Mouse (Mus musculus): ENCODE data around the gene Cdkn3. TPM values are rescaled to one million over a fixed set of nuclear protein-coding genes. Genes with fewer than 3 reads are reported as not detected.

Cdkn3 gene
- polyA plus RNA-seq, 1 experiment from 2014 or later, result 5.2 TPM

DNA sequence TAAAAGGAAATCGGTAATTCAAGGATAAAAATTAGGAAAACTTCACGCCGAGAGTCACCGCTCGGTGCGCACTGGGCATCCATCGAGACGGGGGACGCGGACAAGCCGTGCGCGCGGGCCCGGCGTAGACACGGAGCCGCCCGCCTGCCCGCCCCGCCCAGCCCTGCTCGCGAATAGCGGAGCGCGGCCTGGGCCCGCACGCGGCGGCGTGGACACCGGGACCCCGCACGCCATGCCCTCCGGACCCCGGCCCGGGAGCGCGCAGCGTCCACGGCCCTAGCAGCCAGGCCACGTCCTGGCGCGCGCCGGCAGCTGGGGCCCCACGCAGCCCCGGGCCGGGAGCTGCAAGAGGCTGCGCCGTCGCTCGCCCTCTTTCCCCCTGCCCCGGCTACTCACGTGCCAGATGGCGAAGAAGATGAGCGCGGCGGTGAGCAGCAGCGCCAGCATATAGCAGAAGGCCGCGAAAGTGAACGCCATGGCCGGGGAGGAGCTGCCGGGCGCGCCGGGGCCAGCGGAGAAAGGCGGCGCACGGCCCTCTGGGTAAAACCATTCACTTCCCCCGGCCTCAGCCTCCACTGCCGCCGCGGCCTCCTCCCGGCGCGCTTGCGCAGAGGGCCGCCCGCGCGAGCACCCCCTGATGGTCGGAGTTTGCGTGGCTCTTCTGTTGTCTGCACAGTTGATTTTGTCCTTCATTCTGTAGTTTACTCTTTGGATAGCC, 27.6 kb downstream of the Cdkn3 start, which contains the start of gene Cnih1:
Gene Cnih1 (minus strand): TSS at position 625 of the 718 bp plus-strand sequence.
- Histone ChIP-seq H3K27ac (ENCODE audit: low read length) (peak within 1 kb of the TSS; percentile 95), H3K9ac (replicated peaks; ENCODE audit: low read depth) (peak within 1 kb of the TSS; percentile 94), H3K27me3 (replicated peaks; ENCODE audit: insufficient read depth, low read length) (no peaks in the 10 kb centered on the region), H3K36me3 (ENCODE audit: insufficient read depth, low read length) (no peaks in the 10 kb centered on the region), H3K9me3 (ENCODE audit: low read length) (no peaks in the 10 kb centered on the region), H3K4me1 (ENCODE audit: insufficient read depth, low read depth, low read length) (peaks cover 8% of the 10 kb centered on the region; the same call in 1 of the 2 replicates), H3K4me3 (ENCODE audit: low read depth, low read length) (peak within 1 kb of the TSS; percentile 96), H3K4me2 (replicated peaks; ENCODE audit: low read depth, low read length) (peak within 1 kb of the TSS; percentile 73)
- TF ChIP-seq CTCF (IDR thresholded peaks at IDR 0.05), result peak; percentile 84
- no peak for TF ChIP-seq EP300 (IDR thresholded peaks at IDR 0.05)
- WGBS, result under 1% methylated on average over 63 of the region's 86 CpGs
- ATAC-seq (peak; percentile 98), DNase-seq (ENCODE audit: low spot score) (peak; percentile 97)

DNA sequence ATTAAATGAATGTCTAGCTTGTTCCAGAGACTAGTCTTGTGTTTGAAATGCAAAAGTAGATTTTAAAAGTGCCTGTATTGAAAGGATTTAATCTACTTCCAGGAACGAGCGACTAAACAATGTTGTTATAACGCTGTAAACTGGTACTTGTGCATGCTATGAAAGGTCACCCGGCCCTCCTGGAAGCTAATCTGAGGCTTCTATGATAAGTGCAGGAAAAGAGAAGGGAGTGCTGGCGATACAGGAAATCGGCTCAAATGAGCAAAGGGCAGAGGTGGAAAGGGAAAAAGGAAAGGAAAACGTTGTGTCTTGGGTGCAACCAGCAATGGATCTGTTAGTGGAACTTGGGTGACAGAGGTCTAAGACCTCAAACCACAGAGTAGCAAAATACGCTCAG, 28.2 kb downstream of the Cdkn3 start:
- peak overlapping the region; percentile 34; the same call in 1 of the 2 replicates for H3K27ac ChIP-seq (ENCODE audit: low read length)
- H3K4me1 ChIP-seq (ENCODE audit: insufficient read depth, low read depth, low read length), result peaks cover 8% of the 10 kb centered on the region; the same call in 1 of the 2 replicates
- WGBS, result 13% methylated on average over 8 of the region's 8 CpGs
- no peak for TF ChIP-seq CTCF (IDR thresholded peaks at IDR 0.05)
- TF ChIP-seq EP300 (IDR thresholded peaks at IDR 0.05), result no peak
- ATAC-seq (no peak), DNase-seq (ENCODE audit: low spot score) (no peak)
- no peaks in the 10 kb centered on the region for H3K36me3 ChIP-seq (ENCODE audit: insufficient read depth, low read length)
- no peaks in the 10 kb centered on the region for H3K9me3 ChIP-seq (ENCODE audit: low read length)
- 0 out of 2 replicates have a peak overlapping the region, but pooled peaks have one; percentile 6 for H3K4me2 ChIP-seq (replicated peaks; ENCODE audit: low read depth, low read length)
- peak overlapping the region; percentile 26; the same call in 1 of the 2 replicates for H3K9ac ChIP-seq (replicated peaks; ENCODE audit: low read depth)
- no peaks in the 10 kb centered on the region for H3K27me3 ChIP-seq (replicated peaks; ENCODE audit: insufficient read depth, low read length)
- H3K4me3 ChIP-seq (ENCODE audit: low read depth, low read length), result no peak overlapping the region

DNA sequence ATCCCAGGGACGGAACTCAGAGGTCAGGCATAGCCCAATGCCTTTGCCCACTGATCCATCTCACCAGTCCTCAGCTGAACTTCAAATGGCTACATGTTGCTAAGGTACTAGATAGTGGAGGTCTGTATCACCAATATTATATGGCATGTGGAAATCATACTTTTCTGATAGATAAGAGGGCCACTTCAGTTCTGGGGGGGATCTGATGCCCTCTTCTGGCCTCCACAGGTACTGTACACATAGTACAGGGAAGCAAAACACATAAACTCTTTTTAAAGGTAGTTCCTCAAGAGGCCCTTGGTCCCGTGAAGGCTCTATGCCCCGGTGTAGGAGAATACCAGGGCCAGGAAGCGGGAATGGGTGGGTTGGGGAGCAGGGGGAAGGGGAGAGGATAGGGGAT, 30.0 kb downstream of the Cdkn3 start:
- no peaks in the 10 kb centered on the region for H3K36me3 ChIP-seq (ENCODE audit: insufficient read depth, low read length)
- ATAC-seq, result no peak
- peak; percentile 32 for DNase-seq (ENCODE audit: low spot score)
- whole genome bisulfite sequencing, result 59% methylated on average over 4 of the region's 4 CpGs
- H3K27me3 ChIP-seq (replicated peaks; ENCODE audit: insufficient read depth, low read length), result no peaks in the 10 kb centered on the region
- H3K27ac ChIP-seq (ENCODE audit: low read length), result no peak overlapping the region
- no peak overlapping the region for H3K4me3 ChIP-seq (ENCODE audit: low read depth, low read length)
- H3K4me2 ChIP-seq (replicated peaks; ENCODE audit: low read depth, low read length), result no peak overlapping the region
- H3K9me3 ChIP-seq (ENCODE audit: low read length), result no peaks in the 10 kb centered on the region
- peaks cover 11% of the 10 kb centered on the region; the same call in 1 of the 2 replicates for H3K4me1 ChIP-seq (ENCODE audit: insufficient read depth, low read depth, low read length)
- TF ChIP-seq EP300 (IDR thresholded peaks at IDR 0.05) (no peak), CTCF (IDR thresholded peaks at IDR 0.05) (peak; percentile 59)
- no peak overlapping the region for H3K9ac ChIP-seq (replicated peaks; ENCODE audit: low read depth)

DNA sequence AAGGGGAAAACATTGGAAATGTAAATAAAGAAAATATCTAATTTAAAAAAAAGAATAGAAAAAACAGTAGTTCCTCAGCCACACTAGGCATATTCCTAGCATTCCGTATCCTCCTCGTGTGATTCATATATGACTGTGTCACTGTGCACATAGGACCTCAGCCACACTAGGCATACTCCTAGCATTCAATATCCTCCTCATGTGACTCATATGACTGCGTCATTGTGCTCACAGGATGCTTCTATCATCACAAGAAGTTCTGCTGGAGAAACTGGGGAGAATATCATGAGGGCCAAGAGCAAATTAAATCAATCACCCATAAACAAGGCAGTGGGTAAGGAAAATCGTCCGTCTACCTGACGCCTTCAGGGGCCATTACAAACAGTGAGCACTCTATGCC, 30.4 kb downstream of the Cdkn3 start:
- TF ChIP-seq EP300 (IDR thresholded peaks at IDR 0.05), result no peak
- TF ChIP-seq CTCF (IDR thresholded peaks at IDR 0.05), result no peak
- Histone ChIP-seq H3K9me3 (ENCODE audit: low read length) (no peaks in the 10 kb centered on the region), H3K4me2 (replicated peaks; ENCODE audit: low read depth, low read length) (no peak overlapping the region), H3K27me3 (replicated peaks; ENCODE audit: insufficient read depth, low read length) (no peaks in the 10 kb centered on the region), H3K4me1 (ENCODE audit: insufficient read depth, low read depth, low read length) (peaks cover 11% of the 10 kb centered on the region; the same call in 1 of the 2 replicates), H3K4me3 (ENCODE audit: low read depth, low read length) (no peak overlapping the region), H3K27ac (ENCODE audit: low read length) (no peak overlapping the region), H3K9ac (replicated peaks; ENCODE audit: low read depth) (no peak overlapping the region), H3K36me3 (ENCODE audit: insufficient read depth, low read length) (no peaks in the 10 kb centered on the region)
- DNase-seq (ENCODE audit: low spot score), result no peak
- WGBS, result 86% methylated on average over 6 of the region's 6 CpGs
- no peak for ATAC-seq

DNA sequence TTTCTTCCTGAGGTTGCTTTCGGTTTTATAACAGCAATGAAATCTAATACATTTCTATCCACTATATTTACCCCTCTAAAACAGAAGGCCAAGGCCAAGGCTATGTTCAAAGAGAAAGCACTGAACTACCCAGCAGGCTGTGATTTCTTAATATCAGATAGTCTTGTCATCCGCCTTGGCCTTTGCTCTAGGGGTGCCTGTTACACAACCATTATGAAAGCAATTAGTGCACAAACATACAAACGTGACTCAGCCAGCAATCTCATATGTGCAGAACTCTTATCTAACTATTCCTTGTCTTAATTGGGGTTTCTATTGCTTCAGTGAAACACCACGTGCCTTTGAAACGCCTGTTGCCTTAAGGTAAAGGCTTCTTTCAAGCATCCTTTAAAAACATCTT, 33.8 kb downstream of the Cdkn3 start:
- 58% methylated on average over 5 of the region's 5 CpGs for WGBS
- no peak for TF ChIP-seq CTCF (IDR thresholded peaks at IDR 0.05)
- peak; percentile 49; the same call in 1 of the 2 replicates for TF ChIP-seq EP300 (IDR thresholded peaks at IDR 0.05)
- H3K9me3 ChIP-seq (ENCODE audit: low read length), result no peaks in the 10 kb centered on the region
- no peak overlapping the region for H3K9ac ChIP-seq (replicated peaks; ENCODE audit: low read depth)
- no peaks in the 10 kb centered on the region for H3K27me3 ChIP-seq (replicated peaks; ENCODE audit: insufficient read depth, low read length)
- H3K4me1 ChIP-seq (ENCODE audit: insufficient read depth, low read depth, low read length), result 0 out of 2 replicates have a peak, but pooled peaks cover 3% of the 10 kb centered on the region
- H3K4me3 ChIP-seq (ENCODE audit: low read depth, low read length), result no peak overlapping the region
- no peak overlapping the region for H3K4me2 ChIP-seq (replicated peaks; ENCODE audit: low read depth, low read length)
- H3K27ac ChIP-seq (ENCODE audit: low read length), result no peak overlapping the region
- ATAC-seq (peak; percentile 65), DNase-seq (ENCODE audit: low spot score) (peak; percentile 57)
- H3K36me3 ChIP-seq (ENCODE audit: insufficient read depth, low read length), result no peaks in the 10 kb centered on the region

DNA sequence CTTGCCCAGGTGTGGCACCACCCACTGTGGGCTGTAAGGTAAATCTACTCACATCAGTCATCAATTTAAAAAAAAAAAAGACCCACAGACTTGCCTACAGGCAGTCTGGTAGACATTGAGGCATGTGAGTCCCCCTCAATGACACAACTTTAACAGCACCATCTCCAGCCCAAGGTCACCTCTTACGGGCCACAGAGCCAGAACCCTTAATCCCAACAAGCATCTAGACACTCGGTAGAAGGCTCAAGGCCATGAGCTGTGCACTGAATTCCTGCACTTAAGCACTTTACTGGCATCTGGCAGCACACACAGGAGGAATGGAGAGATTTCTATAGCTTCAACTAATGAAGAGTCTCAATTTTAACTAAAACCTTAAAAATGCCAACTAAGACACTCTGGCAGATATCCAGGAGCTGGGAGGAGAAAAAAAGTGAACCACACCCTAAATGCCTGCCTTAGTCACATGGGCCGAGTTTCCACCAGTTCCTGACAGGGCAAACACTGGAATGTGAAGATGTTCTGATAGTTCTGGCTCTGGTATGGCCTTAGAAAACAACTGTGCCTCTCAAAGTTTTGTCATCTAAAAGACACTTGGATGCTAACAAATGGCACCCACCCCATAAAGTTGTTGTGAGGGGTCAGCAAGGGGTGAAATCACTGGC, 40.5 kb downstream of the Cdkn3 start:
- 0 out of 2 replicates have a peak, but pooled peaks have one; percentile 32 for ATAC-seq
- H3K9ac ChIP-seq (replicated peaks; ENCODE audit: low read depth), result no peak overlapping the region
- no peak overlapping the region for H3K27ac ChIP-seq (ENCODE audit: low read length)
- peak; percentile 46 for DNase-seq (ENCODE audit: low spot score)
- TF ChIP-seq EP300 (IDR thresholded peaks at IDR 0.05) (no peak), CTCF (IDR thresholded peaks at IDR 0.05) (no peak)
- no peaks in the 10 kb centered on the region for H3K36me3 ChIP-seq (ENCODE audit: insufficient read depth, low read length)
- H3K27me3 ChIP-seq (replicated peaks; ENCODE audit: insufficient read depth, low read length), result no peaks in the 10 kb centered on the region
- no peak overlapping the region for H3K4me3 ChIP-seq (ENCODE audit: low read depth, low read length)
- H3K4me2 ChIP-seq (replicated peaks; ENCODE audit: low read depth, low read length), result no peak overlapping the region
- WGBS, result 61% methylated on average over 3 of the region's 3 CpGs
- no peaks in the 10 kb centered on the region for H3K9me3 ChIP-seq (ENCODE audit: low read length)
- no peaks in the 10 kb centered on the region for H3K4me1 ChIP-seq (ENCODE audit: insufficient read depth, low read depth, low read length)

Data from lung, postnatal 0 days (tissue).